Mouse (Mus musculus) CH12.LX (cell line): ENCODE results near the gene Nupr1.

ENCODE experiments used
- CTCF ChIP-seq, 2 experiments: IDR thresholded peaks in 1 of 2; conservative IDR thresholded peaks in 1 of 2; 2 replicates each; pipeline ENCODE4 v1.5.1; 2011 to 2012; ENCODE audit warnings: low read depth in 2 of 2, low read length in 2 of 2, improper control_type of control experiment in 1 of 2, inconsistent platforms in 1 of 2, mild to moderate bottlenecking in 1 of 2, moderate library complexity in 1 of 2
- ELF1 ChIP-seq: IDR thresholded peaks from 2 replicates; pipeline ENCODE4 v1.6.1; 2014; ENCODE audit warnings: low read depth, mild to moderate bottlenecking, inconsistent platforms, low read length, improper control_type of control experiment
- MAX ChIP-seq: IDR thresholded peaks from 2 replicates; pipeline ENCODE4 v1.6.1; 2011; ENCODE audit warnings: low read length, improper control_type of control experiment
- MAZ ChIP-seq: IDR thresholded peaks from 2 replicates; pipeline ENCODE4 v1.6.1; 2012; ENCODE audit warnings: low read depth, mild to moderate bottlenecking, inconsistent platforms, low read length, improper control_type of control experiment, moderate library complexity
- MXI1 ChIP-seq: IDR thresholded peaks from 2 replicates; pipeline ENCODE4 v1.6.1; 2011; ENCODE audit warnings: mild to moderate bottlenecking, low read depth, low read length, improper control_type of control experiment
- MYC ChIP-seq: IDR thresholded peaks from 2 replicates; pipeline ENCODE4 v1.6.1; 2011; ENCODE audit warnings: low read depth, mild to moderate bottlenecking, improper control_type of control experiment, low read length
- POLR2A ChIP-seq: IDR thresholded peaks from 2 replicates; pipeline ENCODE4 v1.6.1; 2011; ENCODE audit warnings: low read depth, mild to moderate bottlenecking, improper control_type of control experiment, low read length
- RAD21 ChIP-seq: IDR thresholded peaks from 2 replicates; pipeline ENCODE4 v1.6.1; 2011; ENCODE audit warnings: low read depth, mild to moderate bottlenecking, low read length, improper control_type of control experiment, moderate library complexity
- SMC3 ChIP-seq: IDR thresholded peaks from 2 replicates; pipeline ENCODE4 v1.6.1; 2011; ENCODE audit warnings: low read depth, low read length, improper control_type of control experiment
- ZKSCAN1 ChIP-seq: IDR thresholded peaks from 2 replicates; pipeline ENCODE4 v1.6.1; 2012; ENCODE audit warnings: low read depth, inconsistent platforms, low read length, improper control_type of control experiment, borderline replicate concordance
- ZMIZ1 ChIP-seq: IDR thresholded peaks from 2 replicates; pipeline ENCODE4 v1.6.1; 2012; ENCODE audit warnings: low read depth, mild to moderate bottlenecking, inconsistent platforms, low read length, improper control_type of control experiment

DNA sequence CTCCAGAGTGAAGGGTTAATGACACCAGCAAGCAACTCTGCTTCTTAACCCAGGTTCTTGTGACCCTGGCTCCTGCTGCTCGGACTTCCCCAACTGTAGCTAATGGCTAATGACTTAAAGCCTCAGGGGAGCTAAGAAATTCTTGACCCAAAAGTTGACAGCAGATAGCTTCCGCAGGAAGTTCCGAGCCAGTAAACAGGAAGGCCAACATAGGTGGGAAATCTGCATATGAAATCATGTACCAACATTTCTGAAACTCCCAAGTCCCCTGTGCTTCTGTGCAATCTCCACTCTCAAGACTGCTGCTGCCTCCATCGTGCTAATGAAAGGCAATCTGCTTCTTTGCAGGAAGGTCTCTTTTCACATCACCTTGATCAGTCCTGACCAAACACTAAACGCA lies 15.0 kb upstream of the Nupr1 start:
- TF ChIP-seq RAD21 (no peak; the same call in 1 of the 2 replicates), MXI1 (peak; percentile 39; the same call in 1 of the 2 replicates), MYC (no peak), CTCF (conservative IDR thresholded peaks at IDR 0.05 in 1 of 2, IDR thresholded peaks at IDR 0.05 in 1 of 2; ENCODE audit: low read depth in 2 of 2, low read length in 2 of 2) (no peak), ZMIZ1 (no peak), POLR2A (peak; percentile 49), MAZ (no peak), SMC3 (no peak), MAX (0 out of 2 replicates have a peak, but pooled peaks have one; percentile 41), ZKSCAN1 (no peak), ELF1 (peak; percentile 89)
